In genomic region chrX:49618721-49619120, GRCm38 (mm10) we compare ENCODE assay signal across 46 mouse cellular contexts. TPM values are rescaled to one million over a fixed set of nuclear protein-coding genes. Genes with fewer than 3 reads are reported as not detected.
"Had no signal": no experiment of that assay in that cellular context is flagged by ENCODE, and none has a peak within 500 bp of the region (broad histone marks: within the 10 kb centered on the region; RNA-seq: fewer than 3 reads in every experiment).

No protein-coding gene starts in this region.

- ATAC-seq: liver, embryonic 12.5 days; lung, postnatal 0 days; midbrain, embryonic 13.5 days; midbrain, embryonic 15.5 days; midbrain, embryonic 16.5 days had no signal

- H3K36me3 ChIP-seq: limb, embryonic 10.5 days; limb, embryonic 12.5 days; limb, embryonic 13.5 days; limb, embryonic 15.5 days; liver, embryonic 12.5 days; liver, embryonic 13.5 days; liver, embryonic 15.5 days; lung, embryonic 15.5 days; midbrain, embryonic 10.5 days; midbrain, embryonic 12.5 days; midbrain, embryonic 13.5 days; midbrain, embryonic 15.5 days; neural tube, embryonic 12.5 days had no signal

- H3K27ac ChIP-seq: left cerebral cortex, adult 2 months; limb, embryonic 10.5 days; limb, embryonic 12.5 days; limb, embryonic 13.5 days; limb, embryonic 15.5 days; liver, embryonic 12.5 days; liver, embryonic 13.5 days; liver, embryonic 14.5 days; liver, embryonic 15.5 days; lung, embryonic 15.5 days; macrophage; midbrain, embryonic 10.5 days; midbrain, embryonic 12.5 days; midbrain, embryonic 13.5 days; midbrain, embryonic 15.5 days; neural tube, embryonic 12.5 days had no signal

- H3K27me3 ChIP-seq: limb, embryonic 12.5 days; limb, embryonic 13.5 days; limb, embryonic 15.5 days; liver, embryonic 12.5 days; liver, embryonic 13.5 days; liver, embryonic 15.5 days; lung, embryonic 15.5 days; midbrain, embryonic 12.5 days; midbrain, embryonic 13.5 days; midbrain, embryonic 15.5 days; neural tube, embryonic 12.5 days had no signal

- H3K4me2 ChIP-seq: limb, embryonic 12.5 days; limb, embryonic 13.5 days; limb, embryonic 15.5 days; liver, embryonic 12.5 days; liver, embryonic 13.5 days; liver, embryonic 15.5 days; lung, embryonic 14.5 days; lung, embryonic 15.5 days; midbrain, embryonic 11.5 days; midbrain, embryonic 12.5 days; midbrain, embryonic 13.5 days; midbrain, embryonic 15.5 days; neural tube, embryonic 12.5 days had no signal

- H3K4me3 ChIP-seq: left cerebral cortex, adult 2 months; limb, embryonic 10.5 days; limb, embryonic 12.5 days; limb, embryonic 13.5 days; limb, embryonic 15.5 days; liver, embryonic 12.5 days; liver, embryonic 13.5 days; liver, embryonic 15.5 days; lung, embryonic 15.5 days; megakaryocyte, embryonic 14.5 days; midbrain, embryonic 10.5 days; midbrain, embryonic 12.5 days; midbrain, embryonic 13.5 days; midbrain, embryonic 15.5 days; myocyte; neural tube, embryonic 12.5 days had no signal

- H3K4me1 ChIP-seq: limb, embryonic 10.5 days; limb, embryonic 12.5 days; limb, embryonic 13.5 days; limb, embryonic 15.5 days; liver, embryonic 12.5 days; liver, embryonic 13.5 days; liver, embryonic 15.5 days; lung, embryonic 15.5 days; megakaryocyte, embryonic 14.5 days; midbrain, embryonic 10.5 days; midbrain, embryonic 12.5 days; midbrain, embryonic 13.5 days; midbrain, embryonic 15.5 days; neural tube, embryonic 12.5 days had no signal

- H3K9ac ChIP-seq: limb, embryonic 12.5 days; limb, embryonic 13.5 days; limb, embryonic 15.5 days; liver, embryonic 12.5 days; liver, embryonic 13.5 days; liver, embryonic 14.5 days; liver, embryonic 15.5 days; lung, embryonic 14.5 days; lung, embryonic 15.5 days; midbrain, embryonic 12.5 days; midbrain, embryonic 13.5 days; midbrain, embryonic 15.5 days; neural tube, embryonic 12.5 days had no signal

- DNase-seq: left cerebral cortex, postnatal 4 days; liver, embryonic 13.5 days; lung, adult 18-20 months; lung, adult 2 months; lung, embryonic 14.5 days; lung, postnatal 10 days; lung, postnatal 14 days; lung, postnatal 36 days; lung, postnatal 4 days; midbrain, embryonic 14.5 days had no signal

- H3K9me3 ChIP-seq: limb, embryonic 10.5 days; limb, embryonic 12.5 days; limb, embryonic 13.5 days; limb, embryonic 15.5 days; liver, embryonic 12.5 days; liver, embryonic 13.5 days; liver, embryonic 15.5 days; lung, embryonic 15.5 days; megakaryocyte, embryonic 14.5 days; midbrain, embryonic 10.5 days; midbrain, embryonic 12.5 days; midbrain, embryonic 13.5 days; midbrain, embryonic 15.5 days; neural tube, embryonic 12.5 days had no signal

RNA-seq across cellular contexts. Expression of gene Olfr1320, which starts 53.4 kb away (rescaled TPM):
- total RNA-seq: left cerebral cortex, adult 18-20 months; left cerebral cortex, adult 2 months; left cerebral cortex, adult 8-10 months; left cerebral cortex, postnatal 10 days; left cerebral cortex, postnatal 14 days; left cerebral cortex, postnatal 25 days; left cerebral cortex, postnatal 36 days; left cerebral cortex, postnatal 4 days; megakaryocyte progenitor cell, adult 5-6 weeks; megakaryocyte, adult 5-6 weeks; megakaryocyte-erythroid progenitor cell, adult 5-6 weeks; midbrain, postnatal 0 days; monocyte, adult 5-6 weeks had no signal
- polyA plus RNA-seq: limb, embryonic 10.5 days; limb, embryonic 11.5 days; limb, embryonic 12.5 days; limb, embryonic 13.5 days; limb, embryonic 14.5 days; limb, embryonic 15.5 days; liver, embryonic 12.5 days; liver, embryonic 13.5 days; liver, embryonic 14.5 days; liver, embryonic 15.5 days; liver, embryonic 16.5 days; lung, adult 2 months; lung, embryonic 14.5 days; lung, embryonic 15.5 days; lung, embryonic 16.5 days; lung, postnatal 0 days; macrophage; midbrain, embryonic 10.5 days; midbrain, embryonic 11.5 days; midbrain, embryonic 12.5 days; midbrain, embryonic 13.5 days; midbrain, embryonic 14.5 days; midbrain, embryonic 15.5 days; midbrain, embryonic 16.5 days; midbrain, postnatal 0 days; myocyte; neural tube, embryonic 11.5 days; neural tube, embryonic 12.5 days had no signal
